Mouse (Mus musculus) ES-E14 (cell line): ENCODE measurements around the gene Lin28a. TPM values are rescaled to one million over a fixed set of nuclear protein-coding genes. Genes with fewer than 3 reads are reported as not detected.

ENCODE experiments used
- DNase-seq: peaks from one replicate; pipeline ENCODE4 v3.0.0-alpha.2; 2013; ENCODE audit warnings: low read depth, low spot score
- H3K27ac ChIP-seq: 2 replicates; pipeline ENCODE4 v1.5.1; 2012; ENCODE audit warnings: low read depth, mild to moderate bottlenecking, low read length, moderate library complexity, mixed read lengths; ENCODE audit not compliant: poor library complexity, insufficient read depth, severe bottlenecking
- H3K36me3 ChIP-seq: 2 replicates; pipeline ENCODE4 v1.6.1; 2012; ENCODE audit warnings: mild to moderate bottlenecking, low read length, moderate library complexity, mixed read lengths; ENCODE audit not compliant: control insufficient read depth, poor library complexity, insufficient read depth, severe bottlenecking
- H3K4me1 ChIP-seq, 2 experiments: fragments of 150-350 bp in 1 of 2; sonication (generic) in 1 of 2; 2 replicates each; pipeline ENCODE4 v1.6.1; 2012; ENCODE audit warnings: low read length in 2 of 2, mild to moderate bottlenecking in 1 of 2, mixed read lengths in 1 of 2; ENCODE audit not compliant: control insufficient read depth in 2 of 2, insufficient read depth in 2 of 2, poor library complexity in 1 of 2
- H3K4me3 ChIP-seq, 2 experiments: fragments of 150-350 bp in 1 of 2; sonication (generic) in 1 of 2; 2 replicates each; pipeline ENCODE4 v1.5.1; 2012; ENCODE audit warnings: low read length in 2 of 2, low read depth in 1 of 2, mild to moderate bottlenecking in 1 of 2, mixed read lengths in 1 of 2; ENCODE audit not compliant: insufficient read depth in 1 of 2, poor library complexity in 1 of 2, severe bottlenecking in 1 of 2
- H3K9ac ChIP-seq: 2 replicates; pipeline ENCODE4 v1.6.1; 2012; ENCODE audit warnings: low read depth, mild to moderate bottlenecking, low read length, mixed read lengths; ENCODE audit not compliant: poor library complexity, insufficient read depth, severe bottlenecking
- H3K9me3 ChIP-seq: fragments of 150-350 bp; sonication (generic); 2 replicates; pipeline ENCODE4 v1.6.1; 2012; ENCODE audit warnings: low read depth, mild to moderate bottlenecking, low read length; ENCODE audit not compliant: control insufficient read depth, insufficient read depth
- CHD2 ChIP-seq: IDR thresholded peaks from 2 replicates; pipeline ENCODE4 v1.6.1; 2014; ENCODE audit warnings: mild to moderate bottlenecking, low read depth, low read length, inconsistent platforms
- HCFC1 ChIP-seq: IDR thresholded peaks from 2 replicates; pipeline ENCODE4 v1.6.1; 2012; ENCODE audit warnings: low read length, inconsistent platforms, borderline replicate concordance; ENCODE audit not compliant: insufficient read depth
- MAFK ChIP-seq: IDR thresholded peaks from 2 replicates; pipeline ENCODE4 v1.6.1; 2014; ENCODE audit warnings: mild to moderate bottlenecking, low read depth, low read length, inconsistent platforms; ENCODE audit not compliant: insufficient read depth
- ZC3H11A ChIP-seq: IDR thresholded peaks from 2 replicates; pipeline ENCODE4 v1.6.1; 2012; ENCODE audit warnings: low read depth, mild to moderate bottlenecking, inconsistent platforms, low read length, borderline replicate concordance
- ZNF384 ChIP-seq: IDR thresholded peaks from 2 replicates; pipeline ENCODE4 v1.6.1; 2012; ENCODE audit warnings: low read depth, low read length, inconsistent platforms
- in situ Hi-C, 2 experiments: fragments of 600-800 bp; cut with MboI; formaldehyde crosslinking; loops; one replicate each; pipeline ENCODE4 v1.15.1; 2025; ENCODE audit warnings: low sequenced_read_pairs in 2 of 2, inconsistent platforms in 1 of 2; ENCODE audit not compliant: unreplicated experiment in 2 of 2
- total RNA-seq: library from RNA; depleted of rRNA; stranded (reverse); fragments of 300-350 nt; gene quantifications from 2 replicates; pipeline ENCODE4 v1.2.3, GENCODE M21; 2012

Gene Lin28a
- total RNA-seq, 1 experiment = 134 TPM

GRCm38 (mm10) chr4:134002903-134003302 lies 15.7 kb downstream of the Lin28a start:
- no peak overlapping the region for H3K4me3 ChIP-seq
- H3K27ac ChIP-seq = no peak overlapping the region
- no peaks in the 10 kb centered on the region for H3K9me3 ChIP-seq
- TF ChIP-seq HCFC1 = no peak
- TF ChIP-seq ZNF384 = no peak
- no peak for TF ChIP-seq MAFK
- no peak for TF ChIP-seq CHD2
- no peak for TF ChIP-seq ZC3H11A
- H3K4me1 ChIP-seq = peaks cover 0 to 14% of the 10 kb centered on the region in 2 experiments; a peak in 2 of 4 replicates
- peaks cover 22% of the 10 kb centered on the region for H3K36me3 ChIP-seq
- in situ Hi-C loops = no loop called here
- no peak for DNase-seq
- H3K9ac ChIP-seq = no peak overlapping the region

- TF ChIP-seq MAFK (no peak), CHD2 (no peak), HCFC1 (no peak), ZNF384 (no peak), ZC3H11A (no peak)
- no peak overlapping the region for H3K9ac ChIP-seq
- no peak overlapping the region for H3K4me3 ChIP-seq
- H3K27ac ChIP-seq = no peak overlapping the region
- no peaks in the 10 kb centered on the region for H3K9me3 ChIP-seq
- no peak for DNase-seq
- in situ Hi-C loops = no loop called here
- peaks cover 19% of the 10 kb centered on the region for H3K36me3 ChIP-seq
- H3K4me1 ChIP-seq = peaks cover 0 to 11% of the 10 kb centered on the region in 2 experiments; a peak in 2 of 4 replicates
Measured at GRCm38 (mm10) chr4:134002246-134002645, 16.4 kb downstream of the Lin28a start.

GRCm38 (mm10) chr4:134001710-134002109 lies 16.9 kb downstream of the Lin28a start:
- no peak for TF ChIP-seq HCFC1
- no peak for TF ChIP-seq ZNF384
- TF ChIP-seq ZC3H11A = no peak
- no peak for TF ChIP-seq MAFK
- no peak for TF ChIP-seq CHD2
- no peaks in the 10 kb centered on the region for H3K9me3 ChIP-seq
- no peak overlapping the region for H3K27ac ChIP-seq
- DNase-seq = no peak
- no peak overlapping the region for H3K4me3 ChIP-seq
- H3K4me1 ChIP-seq = peaks cover 0 to 11% of the 10 kb centered on the region in 2 experiments; a peak in 1 of 4 replicates
- in situ Hi-C loops = no loop called here
- no peak overlapping the region for H3K9ac ChIP-seq
- H3K36me3 ChIP-seq = peaks cover 22% of the 10 kb centered on the region

DNA sequence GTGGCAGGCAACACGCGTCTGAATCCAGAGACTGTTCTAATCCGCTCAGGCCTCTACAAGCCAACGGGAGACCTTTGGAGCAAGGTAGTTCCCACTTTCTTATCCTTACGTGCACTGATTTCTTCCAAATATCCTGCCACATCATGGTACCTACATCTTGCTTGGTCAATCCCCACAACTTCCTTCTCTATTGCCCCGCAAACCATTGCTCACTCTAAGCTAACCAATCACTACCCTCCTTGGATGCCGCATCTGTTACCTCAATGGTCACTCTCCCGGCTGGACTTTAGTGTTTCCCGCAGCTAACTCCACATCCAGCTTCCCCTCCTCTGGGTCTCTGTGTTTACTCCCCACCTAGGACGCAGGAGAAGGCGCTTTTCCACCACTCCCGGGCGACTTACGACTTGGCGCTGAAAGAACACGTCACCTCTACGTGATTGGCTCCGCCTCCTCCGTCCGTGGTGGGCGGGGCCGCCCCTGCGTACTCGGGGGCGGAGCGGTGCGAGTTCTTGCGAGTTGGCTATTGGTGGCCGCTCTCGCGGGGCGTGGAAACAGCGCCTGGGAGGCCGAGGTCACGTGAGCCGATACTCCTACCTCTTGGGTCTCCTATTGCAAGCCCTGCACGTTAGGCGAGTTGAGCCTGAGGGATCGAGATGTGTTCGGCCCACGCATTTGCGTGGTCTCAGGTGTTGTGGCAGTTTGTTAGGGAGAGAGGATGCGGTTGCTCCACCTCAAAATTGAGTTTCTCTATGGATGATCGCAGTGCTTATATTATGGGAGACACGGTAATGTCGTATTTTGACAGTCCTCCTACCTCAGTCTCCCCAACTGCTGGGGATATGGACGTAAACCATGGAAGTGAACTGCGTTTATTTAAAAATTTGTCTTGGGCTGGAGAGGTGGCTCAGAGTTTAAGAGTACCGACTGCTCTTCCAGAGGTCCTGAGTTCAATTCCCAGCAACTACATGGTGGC lies 17.9 kb downstream of the Lin28a start, which contains the start of gene Dhdds:
Dhdds (minus strand) TSS at position 453 of the 973 bp plus-strand sequence.
- TF ChIP-seq MAFK (no peak), CHD2 (no peak; the same call in 1 of the 2 replicates), ZNF384 (no peak), ZC3H11A (no peak), HCFC1 (peak; percentile 72; the same call in 1 of the 2 replicates)
- Histone ChIP-seq H3K4me3 (peak within 1 kb of the TSS; percentile 68 to 99), H3K9me3 (no peaks in the 10 kb centered on the region), H3K9ac (peak within 1 kb of the TSS; percentile 79), H3K27ac (no peak within 1 kb of the TSS), H3K36me3 (peaks cover 20% of the 10 kb centered on the region), H3K4me1 (peaks cover 0 to 6% of the 10 kb centered on the region in 2 experiments; a peak in 1 of 4 replicates)
- peak; percentile 98 for DNase-seq
- in situ Hi-C loops = no loop called here
